Mouse (Mus musculus): ENCODE data around the gene Prm3. TPM values are rescaled to one million over a fixed set of nuclear protein-coding genes. Genes with fewer than 3 reads are reported as not detected.

The Prm3 gene
- not detected in 2 replicates for polyA plus RNA-seq (2012; ENCODE audit: insufficient read depth, insufficient read length, missing spikeins)

- Histone ChIP-seq H3K4me1 (ENCODE audit: control insufficient read depth, insufficient read depth, insufficient read length, low read length) (no peaks in the 10 kb centered on the region), H3K27ac (replicated peaks; ENCODE audit: low read depth, low read length) (no peak within 1 kb of the TSS), H3K4me3 (ENCODE audit: insufficient read depth, low read depth, low read length) (no peak within 1 kb of the TSS)
Observed at GRCm38 (mm10) chr16:10790702-10791101, at the start of gene Prm3. Prm3 (minus strand) TSS chr16:10790914.

- peaks cover 4% of the 10 kb centered on the region; the same call in 1 of the 2 replicates for H3K4me1 ChIP-seq (ENCODE audit: control insufficient read depth, insufficient read depth, insufficient read length, low read length)
- H3K4me3 ChIP-seq (ENCODE audit: insufficient read depth, low read depth, low read length) = no peak overlapping the region
- no peak overlapping the region for H3K27ac ChIP-seq (replicated peaks; ENCODE audit: low read depth, low read length)
Observed at GRCm38 (mm10) chr16:10840018-10840417, 49.3 kb upstream of the Prm3 start.

- Histone ChIP-seq H3K4me1 (ENCODE audit: control insufficient read depth, insufficient read depth, insufficient read length, low read length) (peaks cover 4% of the 10 kb centered on the region; the same call in 1 of the 2 replicates), H3K4me3 (ENCODE audit: insufficient read depth, low read depth, low read length) (no peak overlapping the region), H3K27ac (replicated peaks; ENCODE audit: low read depth, low read length) (no peak overlapping the region)
Observed at GRCm38 (mm10) chr16:10838487-10839245, 48.0 kb upstream of the Prm3 start.

GRCm38 (mm10) chr16:10837903-10838302 is 47.2 kb upstream of the Prm3 start:
- Histone ChIP-seq H3K4me1 (ENCODE audit: control insufficient read depth, insufficient read depth, insufficient read length, low read length) (no peaks in the 10 kb centered on the region; the same call in 1 of the 2 replicates), H3K27ac (replicated peaks; ENCODE audit: low read depth, low read length) (no peak overlapping the region), H3K4me3 (ENCODE audit: insufficient read depth, low read depth, low read length) (no peak overlapping the region)

- H3K4me1 ChIP-seq (ENCODE audit: control insufficient read depth, insufficient read depth, insufficient read length, low read length) = no peaks in the 10 kb centered on the region; the same call in 1 of the 2 replicates
- H3K27ac ChIP-seq (replicated peaks; ENCODE audit: low read depth, low read length) = no peak overlapping the region
- no peak overlapping the region for H3K4me3 ChIP-seq (ENCODE audit: insufficient read depth, low read depth, low read length)
Observed at GRCm38 (mm10) chr16:10837250-10837649, 46.5 kb upstream of the Prm3 start.

GRCm38 (mm10) chr16:10836388-10836787 is 45.7 kb upstream of the Prm3 start:
- Histone ChIP-seq H3K27ac (replicated peaks; ENCODE audit: low read depth, low read length) (no peak overlapping the region), H3K4me3 (ENCODE audit: insufficient read depth, low read depth, low read length) (no peak overlapping the region), H3K4me1 (ENCODE audit: control insufficient read depth, insufficient read depth, insufficient read length, low read length) (no peaks in the 10 kb centered on the region; the same call in 1 of the 2 replicates)

- H3K27ac ChIP-seq (replicated peaks; ENCODE audit: low read depth, low read length) = no peak within 1 kb of the TSS
- no peaks in the 10 kb centered on the region; the same call in 1 of the 2 replicates for H3K4me1 ChIP-seq (ENCODE audit: control insufficient read depth, insufficient read depth, insufficient read length, low read length)
- peak within 1 kb of the TSS; percentile 73 for H3K4me3 ChIP-seq (ENCODE audit: insufficient read depth, low read depth, low read length)
Observed at GRCm38 (mm10) chr16:10834911-10835587, 44.3 kb upstream of the Prm3 start, which contains the start of gene Rmi2. Rmi2 (plus strand) TSS chr16:10835059.

GRCm38 (mm10) chr16:10834542-10834910 is 43.8 kb upstream of the Prm3 start:
- no peaks in the 10 kb centered on the region; the same call in 1 of the 2 replicates for H3K4me1 ChIP-seq (ENCODE audit: control insufficient read depth, insufficient read depth, insufficient read length, low read length)
- peak overlapping the region; percentile 7; the same call in 1 of the 2 replicates for H3K4me3 ChIP-seq (ENCODE audit: insufficient read depth, low read depth, low read length)
- H3K27ac ChIP-seq (replicated peaks; ENCODE audit: low read depth, low read length) = no peak overlapping the region

- Histone ChIP-seq H3K4me1 (ENCODE audit: control insufficient read depth, insufficient read depth, insufficient read length, low read length) (peaks cover 6% of the 10 kb centered on the region; the same call in 1 of the 2 replicates), H3K27ac (replicated peaks; ENCODE audit: low read depth, low read length) (no peak overlapping the region), H3K4me3 (ENCODE audit: insufficient read depth, low read depth, low read length) (no peak overlapping the region)
Observed at GRCm38 (mm10) chr16:10828461-10828805, 37.7 kb upstream of the Prm3 start.

GRCm38 (mm10) chr16:10827766-10828460 is 37.2 kb upstream of the Prm3 start:
- peaks cover 6% of the 10 kb centered on the region; the same call in 1 of the 2 replicates for H3K4me1 ChIP-seq (ENCODE audit: control insufficient read depth, insufficient read depth, insufficient read length, low read length)
- no peak overlapping the region for H3K4me3 ChIP-seq (ENCODE audit: insufficient read depth, low read depth, low read length)
- H3K27ac ChIP-seq (replicated peaks; ENCODE audit: low read depth, low read length) = no peak overlapping the region

- H3K4me3 ChIP-seq (ENCODE audit: insufficient read depth, low read depth, low read length) = no peak overlapping the region
Observed at GRCm38 (mm10) chr16:10827269-10827668, 36.6 kb upstream of the Prm3 start.

GRCm38 (mm10) chr16:10825840-10826239 is 35.1 kb upstream of the Prm3 start:
- Histone ChIP-seq H3K4me1 (ENCODE audit: control insufficient read depth, insufficient read depth, insufficient read length, low read length) (peaks cover 6% of the 10 kb centered on the region; the same call in 1 of the 2 replicates), H3K4me3 (ENCODE audit: insufficient read depth, low read depth, low read length) (no peak overlapping the region), H3K27ac (replicated peaks; ENCODE audit: low read depth, low read length) (no peak overlapping the region)

More at GRCm38 (mm10) chr16:10827269-10827668, 36.6 kb upstream of the Prm3 start:
- H3K4me1 ChIP-seq (ENCODE audit: control insufficient read depth, insufficient read depth, insufficient read length, low read length) = peaks cover 6% of the 10 kb centered on the region; the same call in 1 of the 2 replicates
- H3K27ac ChIP-seq (replicated peaks; ENCODE audit: low read depth, low read length) = no peak overlapping the region

- peaks cover 6% of the 10 kb centered on the region; the same call in 1 of the 2 replicates for H3K4me1 ChIP-seq (ENCODE audit: control insufficient read depth, insufficient read depth, insufficient read length, low read length)
- no peak overlapping the region for H3K4me3 ChIP-seq (ENCODE audit: insufficient read depth, low read depth, low read length)
- H3K27ac ChIP-seq (replicated peaks; ENCODE audit: low read depth, low read length) = no peak overlapping the region
Observed at GRCm38 (mm10) chr16:10824536-10824935, 33.8 kb upstream of the Prm3 start.

GRCm38 (mm10) chr16:10821387-10821786 is 30.7 kb upstream of the Prm3 start:
- Histone ChIP-seq H3K27ac (replicated peaks; ENCODE audit: low read depth, low read length) (no peak overlapping the region), H3K4me1 (ENCODE audit: control insufficient read depth, insufficient read depth, insufficient read length, low read length) (peaks cover 4% of the 10 kb centered on the region; the same call in 1 of the 2 replicates), H3K4me3 (ENCODE audit: insufficient read depth, low read depth, low read length) (no peak overlapping the region)

- Histone ChIP-seq H3K4me1 (ENCODE audit: control insufficient read depth, insufficient read depth, insufficient read length, low read length) (no peaks in the 10 kb centered on the region), H3K27ac (replicated peaks; ENCODE audit: low read depth, low read length) (no peak overlapping the region), H3K4me3 (ENCODE audit: insufficient read depth, low read depth, low read length) (no peak overlapping the region)
Observed at GRCm38 (mm10) chr16:10819966-10820365, 29.3 kb upstream of the Prm3 start.
